Mouse (Mus musculus) v-Abl transformed pro-B cells (cell line): ENCODE measurements around the gene Oaz2.
"Not testable (repeated sequence)": the region's sequence is repeated elsewhere in the genome, so short reads cannot be mapped to it uniquely, and the experiment has no call there.

Source experiments
- in situ Hi-C, 2 experiments: fragments of 400-800 bp; cut with MboI; formaldehyde crosslinking; loops; one replicate each; pipeline ENCODE4 v1.15.1; 2025; ENCODE audit not compliant: unreplicated experiment in 2 of 2

The Oaz2 gene

DNA sequence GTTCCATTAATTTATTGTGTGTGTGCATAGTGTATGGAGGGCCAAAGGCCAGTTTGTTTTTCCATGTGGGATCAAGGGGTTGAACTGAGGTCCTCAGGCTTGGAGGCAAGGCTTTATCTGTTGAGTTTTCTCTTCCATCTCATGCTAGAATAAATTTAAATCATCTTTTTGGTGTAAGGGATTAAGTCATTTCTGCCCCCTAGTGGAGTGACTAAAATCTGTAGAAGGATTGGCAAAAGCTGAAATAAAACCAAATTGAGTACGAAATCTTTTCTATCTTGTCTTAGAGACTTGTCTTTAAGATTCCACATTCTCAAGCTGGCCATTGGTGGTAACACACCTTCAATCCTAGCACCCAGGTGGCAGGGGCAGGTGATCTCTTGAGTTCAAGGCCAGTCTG is 15.2 kb downstream of the Oaz2 start:
- in situ Hi-C loops: no loop called here

- in situ Hi-C loops: no loop called here
Observed at GRCm38 (mm10) chr9:65684704-65685103, 16.9 kb downstream of the Oaz2 start.

DNA sequence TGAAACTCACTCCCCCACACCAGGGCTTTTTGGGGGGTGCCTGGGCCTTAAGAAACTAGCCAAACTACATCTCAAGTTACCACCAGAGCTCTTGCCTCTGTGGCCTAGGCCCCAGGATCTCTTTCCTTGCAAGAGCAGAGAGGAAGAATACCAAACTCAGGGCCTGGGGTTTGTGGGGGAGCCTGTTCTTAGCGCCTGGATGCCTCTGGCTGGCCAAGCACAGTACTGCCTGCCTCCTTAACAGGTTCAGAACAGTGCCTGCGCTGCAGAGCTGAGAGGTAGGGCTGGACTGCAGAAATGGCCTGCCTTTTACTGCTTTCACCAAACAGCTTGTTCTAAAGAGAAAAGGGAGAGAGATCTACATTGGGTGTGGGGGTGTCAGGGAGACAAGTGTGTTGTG is 22.1 kb downstream of the Oaz2 start:
- in situ Hi-C loops: not testable (repeated sequence)

- in situ Hi-C loops: no loop called here
Observed at GRCm38 (mm10) chr9:65692466-65692865, 24.7 kb downstream of the Oaz2 start.

DNA sequence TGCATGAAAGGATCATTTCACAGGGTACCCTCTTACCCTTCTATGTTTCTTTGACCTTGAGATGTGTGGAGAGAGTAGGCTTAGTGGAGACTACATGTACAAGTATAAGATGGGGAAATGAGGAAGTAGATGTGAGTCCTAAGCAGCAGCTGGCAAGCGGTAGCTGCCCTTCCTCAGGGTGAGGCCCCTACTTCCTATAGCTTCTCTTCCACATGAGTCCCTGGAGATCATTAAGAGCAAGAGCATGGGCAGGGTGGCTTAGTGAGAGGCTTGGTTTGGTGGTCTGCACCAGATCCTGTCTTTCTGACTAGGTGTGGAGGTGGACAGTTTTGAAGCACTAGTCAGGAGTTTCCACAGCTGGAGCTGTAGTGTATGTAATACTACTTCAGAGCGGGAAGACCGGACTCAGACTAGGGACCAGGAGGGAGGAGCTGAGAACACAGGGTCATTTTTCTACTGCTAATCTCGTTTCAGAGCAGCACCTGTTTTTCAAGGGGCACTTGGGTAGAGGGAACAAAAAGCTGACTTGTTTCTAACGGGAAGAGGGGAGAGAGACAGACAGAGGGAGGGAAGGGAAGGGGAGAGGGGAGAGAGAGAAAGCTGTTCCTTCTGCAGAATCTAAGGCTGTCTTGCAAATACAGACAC is 25.3 kb downstream of the Oaz2 start:
- in situ Hi-C loops: no loop called here

- in situ Hi-C loops: no loop called here
Observed at GRCm38 (mm10) chr9:65695646-65696045, 27.8 kb downstream of the Oaz2 start.

GRCm38 (mm10) chr9:65696337-65696736 is 28.5 kb downstream of the Oaz2 start:
- in situ Hi-C loops: no loop called here

GRCm38 (mm10) chr9:65697356-65697755 is 29.6 kb downstream of the Oaz2 start:
- in situ Hi-C loops: no loop called here

DNA sequence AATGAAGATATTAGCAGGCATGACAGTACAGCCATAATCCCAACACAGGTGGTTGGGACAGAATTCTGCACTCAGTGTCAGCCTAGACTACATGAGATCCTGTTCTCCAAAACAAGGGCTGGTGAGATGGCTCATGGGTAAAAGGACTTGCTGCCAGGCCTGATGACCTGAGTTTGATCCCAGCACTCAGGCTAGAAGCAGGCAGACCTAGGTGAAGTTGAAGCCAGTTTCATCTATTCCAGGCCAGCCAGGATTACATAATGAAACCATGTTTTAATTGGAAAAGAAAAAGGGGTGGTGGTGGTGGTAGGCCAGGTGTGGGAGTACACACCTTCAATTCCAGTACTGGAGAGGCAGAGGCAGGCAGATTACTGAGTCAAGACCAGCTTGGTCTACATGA is 30.2 kb downstream of the Oaz2 start:
- in situ Hi-C loops: no loop called here

DNA sequence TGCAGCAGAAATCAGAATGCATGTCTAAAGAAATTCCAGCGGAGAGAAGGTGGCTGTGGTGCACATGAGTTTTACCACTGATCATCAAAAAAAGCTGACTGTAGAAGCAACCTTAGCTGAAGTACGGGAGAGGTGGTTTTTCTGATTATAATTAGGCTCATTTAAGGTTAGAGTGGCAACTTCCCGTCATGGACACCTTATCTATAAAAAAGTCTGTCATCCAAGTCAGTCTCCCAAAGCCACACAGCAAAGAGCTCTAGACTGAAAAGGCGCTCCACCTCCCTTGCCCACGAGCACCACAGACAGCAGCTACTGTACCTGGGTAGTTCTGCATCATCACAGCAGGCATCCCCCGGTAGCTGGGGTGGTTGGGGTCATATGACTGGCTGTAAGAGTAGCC is 32.7 kb downstream of the Oaz2 start:
- in situ Hi-C loops: no loop called here

- in situ Hi-C loops: no loop called here
Observed at GRCm38 (mm10) chr9:65702286-65702685, 34.5 kb downstream of the Oaz2 start.

DNA sequence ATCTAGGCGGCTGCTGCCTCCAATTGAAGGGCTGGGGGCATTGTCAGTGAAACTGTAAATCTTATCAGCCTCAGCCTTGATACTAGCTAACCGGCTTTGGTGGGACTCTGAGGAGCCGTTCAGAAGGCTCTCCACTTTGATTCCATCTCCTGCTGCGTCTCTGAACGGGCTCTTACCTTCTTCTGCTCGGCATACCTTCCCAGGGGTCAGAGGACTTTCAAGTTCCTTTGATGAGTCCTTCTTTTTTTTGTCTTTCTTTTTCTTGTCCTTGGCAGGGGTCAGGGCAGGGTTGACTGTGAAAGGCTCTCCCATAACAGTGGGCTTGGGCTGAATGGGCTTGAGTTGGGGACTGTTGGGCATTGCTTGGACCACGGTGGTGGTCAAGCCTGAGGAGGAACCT is 35.4 kb downstream of the Oaz2 start:
- in situ Hi-C loops: no loop called here

DNA sequence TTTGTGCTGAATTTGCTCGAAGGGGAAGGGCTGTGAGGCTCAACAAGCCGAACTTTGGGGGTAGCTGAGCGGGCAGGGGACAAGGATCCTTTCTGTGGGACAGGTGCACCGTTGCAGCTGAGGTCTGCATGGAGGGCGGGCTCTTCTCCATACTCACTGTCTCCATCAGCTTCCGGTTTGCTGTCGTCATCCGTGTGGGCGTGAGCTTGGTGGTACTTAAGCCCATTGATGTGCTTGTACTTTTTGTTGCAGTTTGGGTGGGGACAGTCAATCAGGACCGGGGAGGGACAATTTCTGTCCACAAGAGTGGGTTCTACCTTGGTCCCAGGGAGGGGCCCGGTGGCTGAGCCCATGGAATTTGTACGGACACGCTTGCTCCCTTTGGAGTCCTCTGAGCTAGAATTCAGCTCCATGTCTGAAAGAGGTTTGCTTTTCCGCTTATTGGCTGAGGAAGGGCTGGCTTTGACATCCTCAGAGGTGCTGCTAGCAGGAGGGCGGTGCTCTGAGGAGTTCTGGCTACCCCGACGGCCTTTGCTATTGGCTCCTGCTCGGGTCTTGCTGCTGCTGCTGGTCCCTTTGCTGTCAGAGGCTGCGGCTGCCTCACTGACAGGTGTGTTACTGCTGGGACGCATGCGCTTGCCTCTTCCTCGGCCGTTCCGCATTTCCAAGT is 36.3 kb downstream of the Oaz2 start:
- in situ Hi-C loops: no loop called here

DNA sequence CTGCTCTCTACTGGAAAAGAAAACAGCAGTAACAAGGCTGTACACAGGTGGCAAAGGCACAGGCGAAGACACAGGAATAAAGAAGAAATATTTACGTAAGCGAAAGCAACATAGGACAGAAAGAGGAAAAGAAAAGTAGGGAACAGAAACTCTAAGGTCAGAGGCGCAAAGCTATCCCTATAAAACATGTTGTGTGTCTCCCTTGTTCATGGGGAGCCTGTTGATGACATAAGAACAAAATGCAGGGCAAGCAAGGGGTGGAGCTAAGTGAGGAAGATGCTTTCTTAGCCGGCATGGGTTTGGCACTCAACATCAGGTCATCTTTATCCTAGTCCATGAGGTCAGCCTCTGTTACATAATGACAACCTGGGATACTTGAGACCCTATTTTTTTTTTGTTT is 50.4 kb downstream of the Oaz2 start:
- in situ Hi-C loops: no loop called here

- in situ Hi-C loops: no loop called here
Observed at GRCm38 (mm10) chr9:65721161-65721566, 53.4 kb downstream of the Oaz2 start.

- in situ Hi-C loops: no loop called here
Observed at GRCm38 (mm10) chr9:65724471-65725290, 56.9 kb downstream of the Oaz2 start.

- in situ Hi-C loops: no loop called here
Observed at GRCm38 (mm10) chr9:65725291-65725622, 57.5 kb downstream of the Oaz2 start.

GRCm38 (mm10) chr9:65726431-65726830 is 58.6 kb downstream of the Oaz2 start:
- in situ Hi-C loops: no loop called here

DNA sequence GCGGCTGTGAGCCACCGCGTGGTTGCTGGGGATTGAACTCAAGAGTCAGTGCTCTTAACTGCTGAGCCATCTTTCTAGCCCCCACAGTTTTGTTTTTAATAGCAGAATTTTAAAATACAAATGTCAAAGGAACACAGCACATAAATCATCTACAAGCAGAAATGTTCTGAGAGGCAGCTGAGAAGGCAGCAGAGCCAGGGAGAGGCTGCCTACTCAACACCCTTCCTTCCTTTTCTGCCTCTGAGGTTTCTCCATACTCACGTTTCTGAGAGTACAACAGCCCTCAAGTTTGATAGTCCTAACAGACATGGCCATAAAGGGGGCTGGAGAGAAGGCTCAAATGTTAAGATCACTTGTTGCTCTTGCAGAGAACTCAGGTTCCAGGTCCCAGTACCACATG is 59.7 kb downstream of the Oaz2 start:
- in situ Hi-C loops: no loop called here

GRCm38 (mm10) chr9:65728588-65728987 is 60.8 kb downstream of the Oaz2 start:
- in situ Hi-C loops: no loop called here

- in situ Hi-C loops: no loop called here
Observed at GRCm38 (mm10) chr9:65734931-65735330, 67.1 kb downstream of the Oaz2 start.
